Mouse (Mus musculus): Measurements from ENCODE around the gene Snx10. TPM values are rescaled to one million over a fixed set of nuclear protein-coding genes. Genes with fewer than 3 reads are reported as not detected.

Gene Snx10
- total and polyA plus RNA-seq, 2 experiments from 2014 or later: 47.7 to 70.4 TPM

GRCm38 (mm10) chr6:51573136-51573535 lies 49.4 kb downstream of the Snx10 start:
- Histone ChIP-seq H3K27me3 (ENCODE audit: insufficient read depth, low read length) (no peaks in the 10 kb centered on the region), H3K4me2 (ENCODE audit: low read depth, low read length, poor library complexity, severe bottlenecking) (no peak overlapping the region), H3K9ac (replicated peaks; ENCODE audit: low read length, poor library complexity, severe bottlenecking) (no peak overlapping the region), H3K4me1 (ENCODE audit: insufficient read depth, low read length) (no peaks in the 10 kb centered on the region), H3K4me3 (ENCODE audit: low read depth, low read length) (no peak overlapping the region), H3K27ac (ENCODE audit: low read depth, low read length) (no peak overlapping the region), H3K9me3 (ENCODE audit: low read length) (no peaks in the 10 kb centered on the region), H3K36me3 (ENCODE audit: insufficient read depth, low read length) (no peaks in the 10 kb centered on the region; the same call in 1 of the 2 replicates)
- no peak for TF ChIP-seq CTCF (IDR thresholded peaks at IDR 0.05)
- ATAC-seq (ENCODE audit: low FRiP score) (no peak), DNase-seq (ENCODE audit: low spot score) (no peak)
- 85% methylated on average over 4 of the region's 4 CpGs for WGBS

GRCm38 (mm10) chr6:51574132-51574531 lies 50.4 kb downstream of the Snx10 start:
- H3K27ac ChIP-seq (ENCODE audit: low read depth, low read length): no peak overlapping the region
- ATAC-seq (ENCODE audit: low FRiP score) (no peak), DNase-seq (ENCODE audit: low spot score) (no peak)
- no peak overlapping the region for H3K4me3 ChIP-seq (ENCODE audit: low read depth, low read length)
- H3K9me3 ChIP-seq (ENCODE audit: low read length): no peaks in the 10 kb centered on the region
- no peaks in the 10 kb centered on the region; the same call in 1 of the 2 replicates for H3K36me3 ChIP-seq (ENCODE audit: insufficient read depth, low read length)
- no peak overlapping the region for H3K4me2 ChIP-seq (ENCODE audit: low read depth, low read length, poor library complexity, severe bottlenecking)
- TF ChIP-seq CTCF (IDR thresholded peaks at IDR 0.05): no peak
- H3K9ac ChIP-seq (replicated peaks; ENCODE audit: low read length, poor library complexity, severe bottlenecking): no peak overlapping the region
- no peaks in the 10 kb centered on the region for H3K4me1 ChIP-seq (ENCODE audit: insufficient read depth, low read length)
- WGBS: 90% methylated on average over 13 of the region's 13 CpGs
- H3K27me3 ChIP-seq (ENCODE audit: insufficient read depth, low read length): no peaks in the 10 kb centered on the region

GRCm38 (mm10) chr6:51578415-51578814 lies 54.7 kb downstream of the Snx10 start:
- no peak for ATAC-seq (ENCODE audit: low FRiP score)
- no peak overlapping the region for H3K4me3 ChIP-seq (ENCODE audit: low read depth, low read length)
- TF ChIP-seq CTCF (IDR thresholded peaks at IDR 0.05): no peak

GRCm38 (mm10) chr6:51580040-51580680 lies 56.5 kb downstream of the Snx10 start:
- Histone ChIP-seq H3K9ac (replicated peaks; ENCODE audit: low read length, poor library complexity, severe bottlenecking) (no peak overlapping the region), H3K4me2 (ENCODE audit: low read depth, low read length, poor library complexity, severe bottlenecking) (no peak overlapping the region), H3K27me3 (ENCODE audit: insufficient read depth, low read length) (no peaks in the 10 kb centered on the region), H3K4me1 (ENCODE audit: insufficient read depth, low read length) (no peaks in the 10 kb centered on the region), H3K4me3 (ENCODE audit: low read depth, low read length) (no peak overlapping the region), H3K27ac (ENCODE audit: low read depth, low read length) (no peak overlapping the region), H3K9me3 (ENCODE audit: low read length) (no peaks in the 10 kb centered on the region), H3K36me3 (ENCODE audit: insufficient read depth, low read length) (peaks cover 9% of the 10 kb centered on the region)
- TF ChIP-seq CTCF (IDR thresholded peaks at IDR 0.05): peak; percentile 96
- ATAC-seq (ENCODE audit: low FRiP score): peak; percentile 86
- WGBS: 25% methylated on average over 18 of the region's 18 CpGs
- peak; percentile 93 for DNase-seq (ENCODE audit: low spot score)

More at GRCm38 (mm10) chr6:51578415-51578814, 54.7 kb downstream of the Snx10 start:
- Histone ChIP-seq H3K4me2 (ENCODE audit: low read depth, low read length, poor library complexity, severe bottlenecking) (no peak overlapping the region), H3K9me3 (ENCODE audit: low read length) (no peaks in the 10 kb centered on the region), H3K27ac (ENCODE audit: low read depth, low read length) (no peak overlapping the region), H3K4me1 (ENCODE audit: insufficient read depth, low read length) (no peaks in the 10 kb centered on the region), H3K36me3 (ENCODE audit: insufficient read depth, low read length) (peaks cover 9% of the 10 kb centered on the region), H3K27me3 (ENCODE audit: insufficient read depth, low read length) (no peaks in the 10 kb centered on the region), H3K9ac (replicated peaks; ENCODE audit: low read length, poor library complexity, severe bottlenecking) (no peak overlapping the region)
- DNase-seq (ENCODE audit: low spot score): no peak
- 77% methylated on average over 4 of the region's 4 CpGs for WGBS

GRCm38 (mm10) chr6:51581418-51581817 lies 57.7 kb downstream of the Snx10 start:
- Histone ChIP-seq H3K4me1 (ENCODE audit: insufficient read depth, low read length) (no peaks in the 10 kb centered on the region), H3K9me3 (ENCODE audit: low read length) (no peaks in the 10 kb centered on the region), H3K36me3 (ENCODE audit: insufficient read depth, low read length) (peaks cover 9% of the 10 kb centered on the region), H3K27me3 (ENCODE audit: insufficient read depth, low read length) (no peaks in the 10 kb centered on the region), H3K4me2 (ENCODE audit: low read depth, low read length, poor library complexity, severe bottlenecking) (no peak overlapping the region), H3K4me3 (ENCODE audit: low read depth, low read length) (no peak overlapping the region), H3K9ac (replicated peaks; ENCODE audit: low read length, poor library complexity, severe bottlenecking) (no peak overlapping the region), H3K27ac (ENCODE audit: low read depth, low read length) (no peak overlapping the region)
- no peak for TF ChIP-seq CTCF (IDR thresholded peaks at IDR 0.05)
- ATAC-seq (ENCODE audit: low FRiP score) (no peak), DNase-seq (ENCODE audit: low spot score) (no peak)
- 43% methylated on average over 9 of the region's 9 CpGs for WGBS

- TF ChIP-seq CTCF (IDR thresholded peaks at IDR 0.05): no peak
- H3K4me3 ChIP-seq (ENCODE audit: low read depth, low read length): no peak overlapping the region
- H3K27ac ChIP-seq (ENCODE audit: low read depth, low read length): no peak overlapping the region
- no peaks in the 10 kb centered on the region for H3K27me3 ChIP-seq (ENCODE audit: insufficient read depth, low read length)
- H3K36me3 ChIP-seq (ENCODE audit: insufficient read depth, low read length): peaks cover 9% of the 10 kb centered on the region
- no peaks in the 10 kb centered on the region for H3K9me3 ChIP-seq (ENCODE audit: low read length)
- DNase-seq (ENCODE audit: low spot score) (no peak), ATAC-seq (ENCODE audit: low FRiP score) (no peak)
- 83% methylated on average over 9 of the region's 9 CpGs for WGBS
- H3K4me1 ChIP-seq (ENCODE audit: insufficient read depth, low read length): no peaks in the 10 kb centered on the region
- H3K4me2 ChIP-seq (ENCODE audit: low read depth, low read length, poor library complexity, severe bottlenecking): no peak overlapping the region
- no peak overlapping the region for H3K9ac ChIP-seq (replicated peaks; ENCODE audit: low read length, poor library complexity, severe bottlenecking)
These were observed 58.4 kb downstream of the Snx10 start for GRCm38 (mm10) chr6:51582051-51582450.
